Mouse (Mus musculus) heart, embryonic 13.5 days (tissue): Measurements from ENCODE around the gene Rasgef1b. TPM values are rescaled to one million over a fixed set of nuclear protein-coding genes. Genes with fewer than 3 reads are reported as not detected.

Experiments
- ATAC-seq: fragments of 200-750 bp; cut with Nextera tagmentation; 2 replicates; pipeline ENCODE4 v1.8.0; 2017; ENCODE audit warnings: moderate TSS enrichment; ENCODE audit not compliant: insufficient number of reproducible peaks, low FRiP score, low TSS enrichment; ENCODE audit errors: extremely low read depth
- H3K27ac ChIP-seq: fragments of 300-500 bp; sonication (generic); replicated peaks from 2 replicates; pipeline ENCODE4 v1.5.1; 2015; ENCODE audit warnings: moderate library complexity, mild to moderate bottlenecking, inconsistent platforms
- H3K27me3 ChIP-seq: fragments of 300-500 bp; sonication (generic); replicated peaks from 2 replicates; pipeline ENCODE4 v1.6.1; 2015; ENCODE audit warnings: mild to moderate bottlenecking, inconsistent platforms
- H3K36me3 ChIP-seq: fragments of 300-500 bp; sonication (generic); 2 replicates; pipeline ENCODE4 v1.6.1; 2015; ENCODE audit warnings: mild to moderate bottlenecking, inconsistent platforms
- H3K4me1 ChIP-seq: fragments of 300-500 bp; sonication (generic); 2 replicates; pipeline ENCODE4 v1.6.1; 2015; ENCODE audit warnings: inconsistent platforms
- H3K4me2 ChIP-seq: fragments of 300-500 bp; sonication (generic); 2 replicates; pipeline ENCODE4 v1.6.1; 2015; ENCODE audit warnings: inconsistent platforms, mild to moderate bottlenecking, moderate library complexity
- H3K4me3 ChIP-seq: fragments of 300-500 bp; sonication (generic); 2 replicates; pipeline ENCODE4 v1.5.1; 2015; ENCODE audit warnings: moderate library complexity, mild to moderate bottlenecking, inconsistent platforms
- H3K9ac ChIP-seq: fragments of 300-500 bp; sonication (generic); 2 replicates; pipeline ENCODE4 v1.6.1; 2015; ENCODE audit warnings: inconsistent platforms, mild to moderate bottlenecking, moderate library complexity
- H3K9me3 ChIP-seq: fragments of 300-500 bp; sonication (generic); 2 replicates; pipeline ENCODE4 v1.6.1; 2016; ENCODE audit warnings: inconsistent platforms
- WGBS: fragments of 180-500 bp; shearing (Covaris S2); methylation state at CpG from one replicate; pipeline ENCODE4 v1.1.7; 2015; ENCODE audit warnings: mixed read lengths; 5-methylcytosine and 5-hydroxymethylcytosine counted together
- polyA plus RNA-seq: library from polyadenylated mRNA; unstranded; fragments of >200 nt; fragmentation: Nextera tagmentation; extraction: Ambion mirVana; gene quantifications from 2 replicates; pipeline ENCODE4 v1.2.1, GENCODE M21; 2015

Rasgef1b gene
- polyA plus RNA-seq, 1 experiment from 2014 or later: 36.7 TPM

DNA sequence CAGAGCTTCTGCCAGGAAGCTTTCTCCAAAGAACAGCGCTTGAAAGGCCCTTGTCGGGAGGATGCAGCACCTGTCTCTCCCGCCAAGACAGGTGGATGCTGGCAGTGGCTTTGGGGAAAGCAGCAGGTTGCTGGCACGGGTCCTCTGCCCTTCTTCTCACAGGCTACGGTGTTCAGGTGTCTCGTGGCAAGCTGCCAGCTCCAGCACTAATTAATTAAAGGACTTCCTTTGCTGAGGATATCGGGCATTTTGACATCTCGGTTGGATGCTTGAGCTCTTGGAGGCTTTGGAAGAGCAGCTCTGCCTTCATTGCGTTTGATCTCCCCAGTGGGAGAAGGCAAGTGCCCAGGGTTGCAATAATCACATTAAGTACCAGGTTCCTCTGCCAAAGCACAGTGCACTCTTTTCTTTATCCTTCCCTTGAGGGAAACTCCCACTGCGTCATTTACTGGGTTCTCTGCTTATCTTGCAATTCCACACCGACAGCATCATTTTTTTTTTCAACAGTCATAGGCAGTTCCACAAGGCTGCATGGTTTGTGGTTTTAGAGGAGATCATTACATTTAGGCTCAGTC, 187.5 kb downstream of the Rasgef1b start:
- no peaks in the 10 kb centered on the region for H3K27me3 ChIP-seq
- 45% methylated on average over 11 of the region's 11 CpGs for WGBS
- no peak overlapping the region for H3K27ac ChIP-seq
- no peak overlapping the region for H3K9ac ChIP-seq
- no peaks in the 10 kb centered on the region for H3K36me3 ChIP-seq
- no peak overlapping the region for H3K4me3 ChIP-seq
- no peaks in the 10 kb centered on the region for H3K9me3 ChIP-seq
- H3K4me1 ChIP-seq: 0 out of 2 replicates have a peak, but pooled peaks cover 8% of the 10 kb centered on the region
- no peak for ATAC-seq
- no peak overlapping the region for H3K4me2 ChIP-seq

- Histone ChIP-seq H3K36me3 (no peaks in the 10 kb centered on the region), H3K4me2 (no peak overlapping the region), H3K4me3 (no peak overlapping the region), H3K27ac (no peak overlapping the region), H3K27me3 (no peaks in the 10 kb centered on the region), H3K9ac (no peak overlapping the region), H3K9me3 (no peaks in the 10 kb centered on the region), H3K4me1 (0 out of 2 replicates have a peak, but pooled peaks cover 4% of the 10 kb centered on the region)
- ATAC-seq: no peak
- 76% methylated on average over 7 of the region's 7 CpGs for WGBS
These were observed 195.4 kb downstream of the Rasgef1b start for GRCm38 (mm10) chr5:99533416-99533815.

- H3K36me3 ChIP-seq: no peaks in the 10 kb centered on the region
- 53% methylated on average over 7 of the region's 7 CpGs for WGBS
These were observed 202.1 kb downstream of the Rasgef1b start for GRCm38 (mm10) chr5:99526797-99527201.

DNA sequence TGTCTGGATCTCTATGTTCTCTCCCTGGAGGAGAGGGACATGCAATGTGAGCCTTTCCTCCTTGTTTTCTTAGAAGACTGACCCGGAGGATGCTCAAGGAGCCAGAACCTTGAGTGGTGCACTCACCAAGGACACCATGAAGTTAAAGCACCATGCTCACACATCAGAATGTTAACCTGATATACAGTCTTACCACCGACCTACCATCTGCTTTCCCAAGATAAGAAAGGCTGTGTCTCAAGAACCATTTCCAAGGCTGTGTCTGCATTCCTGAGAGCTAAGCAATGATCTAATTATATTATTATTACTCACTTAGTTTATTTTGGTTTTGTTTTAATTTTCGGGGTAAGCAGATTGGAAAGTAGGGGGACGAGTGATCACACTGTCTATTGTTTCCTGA, 203.2 kb downstream of the Rasgef1b start:
- Histone ChIP-seq H3K4me3 (no peak overlapping the region), H3K27ac (no peak overlapping the region), H3K9me3 (no peaks in the 10 kb centered on the region), H3K27me3 (no peaks in the 10 kb centered on the region), H3K4me2 (no peak overlapping the region), H3K4me1 (peaks cover 40% of the 10 kb centered on the region), H3K36me3 (no peaks in the 10 kb centered on the region), H3K9ac (no peak overlapping the region)
- 50% methylated on average over 4 of the region's 4 CpGs for WGBS
- ATAC-seq: no peak

More at GRCm38 (mm10) chr5:99526797-99527201, 202.1 kb downstream of the Rasgef1b start:
- H3K27ac ChIP-seq: no peak overlapping the region
- H3K27me3 ChIP-seq: no peaks in the 10 kb centered on the region
- no peak overlapping the region for H3K9ac ChIP-seq
- H3K4me2 ChIP-seq: no peak overlapping the region
- H3K4me3 ChIP-seq: no peak overlapping the region
- no peak for ATAC-seq
- peaks cover 28% of the 10 kb centered on the region for H3K4me1 ChIP-seq
- no peaks in the 10 kb centered on the region for H3K9me3 ChIP-seq

DNA sequence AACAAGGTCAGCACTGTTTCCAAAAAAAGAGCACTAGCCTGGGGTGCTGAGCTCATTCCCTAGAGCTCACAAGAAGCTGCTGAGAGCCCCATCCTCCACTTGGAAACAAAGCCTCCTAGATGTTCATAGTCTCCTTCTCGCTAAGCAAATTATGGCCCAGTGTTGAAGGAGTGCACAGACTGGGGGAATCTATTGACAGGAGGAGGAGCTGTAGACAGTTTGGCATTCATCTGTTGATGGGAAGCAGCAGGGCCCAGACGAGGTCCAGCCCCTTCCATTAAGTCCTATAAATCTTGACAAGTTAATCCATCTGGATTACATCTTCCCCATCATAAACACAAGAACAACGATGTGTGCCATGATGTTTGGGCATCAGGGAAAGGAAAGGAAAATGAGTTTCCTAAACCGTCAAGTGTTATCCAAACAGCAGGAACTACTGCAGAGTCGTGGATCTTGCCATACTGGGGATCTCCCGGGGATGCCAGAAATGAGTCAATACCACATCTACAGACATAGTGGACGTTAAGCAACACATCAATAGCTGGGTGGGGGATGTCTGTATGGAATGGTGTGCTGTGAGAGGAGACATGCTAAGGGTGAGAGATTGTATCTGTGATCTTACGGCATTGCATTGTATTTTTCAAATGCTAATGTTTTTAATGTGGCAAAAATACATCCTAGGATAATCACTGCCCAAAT, 206.1 kb downstream of the Rasgef1b start:
- no peak overlapping the region for H3K4me3 ChIP-seq
- H3K4me2 ChIP-seq: 0 out of 2 replicates have a peak overlapping the region, but pooled peaks have one; percentile 12
- 22% methylated on average over 8 of the region's 8 CpGs for WGBS
- ATAC-seq: no peak
- H3K4me1 ChIP-seq: peaks cover 59% of the 10 kb centered on the region
- H3K27ac ChIP-seq: peak overlapping the region; percentile 68
- no peaks in the 10 kb centered on the region for H3K36me3 ChIP-seq
- H3K9ac ChIP-seq: no peak overlapping the region
- H3K9me3 ChIP-seq: no peaks in the 10 kb centered on the region
- H3K27me3 ChIP-seq: no peaks in the 10 kb centered on the region

DNA sequence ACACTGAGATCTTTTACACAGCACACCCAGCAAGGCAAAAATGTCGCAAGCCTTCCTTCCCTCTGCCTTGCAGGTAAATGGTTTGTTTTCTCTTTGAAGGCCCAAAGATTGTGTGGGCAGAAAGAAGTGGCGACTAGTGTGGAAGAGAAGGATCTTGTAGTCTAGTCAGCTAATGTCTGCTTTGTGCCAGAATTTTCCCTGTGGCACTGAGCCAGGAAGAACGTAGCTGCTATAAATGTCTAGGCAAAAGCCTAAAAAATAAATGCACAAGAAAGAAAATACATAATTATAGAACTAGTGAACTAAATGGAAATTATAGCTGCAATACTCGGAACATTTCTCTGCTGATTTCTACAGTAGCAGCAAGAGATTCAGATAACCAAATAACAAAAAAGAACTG, 207.5 kb downstream of the Rasgef1b start:
- Histone ChIP-seq H3K27ac (peak overlapping the region; percentile 68), H3K4me1 (peaks cover 52% of the 10 kb centered on the region)
- no peak for ATAC-seq

DNA sequence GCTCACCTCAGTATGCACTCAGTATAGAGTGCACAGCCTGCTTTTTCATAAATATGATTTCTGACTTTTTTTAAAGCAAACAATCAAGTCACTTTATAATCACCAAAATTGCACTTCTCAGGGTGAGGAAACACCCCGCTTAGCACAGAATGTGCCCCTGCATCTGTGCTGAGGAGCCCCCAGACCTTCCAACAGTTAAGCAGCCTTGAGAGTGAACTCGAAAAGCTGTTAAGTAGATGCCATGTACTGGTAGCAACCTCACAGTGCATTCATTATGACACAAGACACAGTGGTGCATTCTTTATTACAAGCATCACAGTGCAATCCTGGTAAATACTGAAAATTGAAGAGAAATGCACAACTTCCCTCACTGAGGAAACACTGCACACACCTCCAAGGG, 209.3 kb downstream of the Rasgef1b start:
- Histone ChIP-seq H3K36me3 (no peaks in the 10 kb centered on the region), H3K4me2 (no peak overlapping the region), H3K4me1 (peaks cover 59% of the 10 kb centered on the region), H3K9ac (no peak overlapping the region), H3K4me3 (no peak overlapping the region), H3K27ac (no peak overlapping the region), H3K9me3 (no peaks in the 10 kb centered on the region), H3K27me3 (no peaks in the 10 kb centered on the region)
- ATAC-seq: no peak
- 83% methylated on average over 2 of the region's 2 CpGs for WGBS

More for the DNA sequence above, 207.5 kb downstream of the Rasgef1b start:
- Histone ChIP-seq H3K36me3 (no peaks in the 10 kb centered on the region), H3K9me3 (no peaks in the 10 kb centered on the region), H3K4me3 (no peak overlapping the region), H3K4me2 (no peak overlapping the region), H3K9ac (no peak overlapping the region; the same call in 1 of the 2 replicates), H3K27me3 (no peaks in the 10 kb centered on the region)
- 39% methylated on average over 4 of the region's 4 CpGs for WGBS

- Histone ChIP-seq H3K9me3 (no peaks in the 10 kb centered on the region), H3K27ac (no peak overlapping the region), H3K9ac (no peak overlapping the region; the same call in 1 of the 2 replicates), H3K4me2 (no peak overlapping the region), H3K4me1 (peaks cover 59% of the 10 kb centered on the region), H3K4me3 (no peak overlapping the region), H3K36me3 (no peaks in the 10 kb centered on the region), H3K27me3 (no peaks in the 10 kb centered on the region)
- ATAC-seq: no peak
- whole genome bisulfite sequencing: 28% methylated on average over 4 of the region's 4 CpGs
These were observed 209.8 kb downstream of the Rasgef1b start for GRCm38 (mm10) chr5:99519023-99519422.

- no peak overlapping the region for H3K9ac ChIP-seq
- H3K4me1 ChIP-seq: peaks cover 36% of the 10 kb centered on the region
- WGBS: 56% methylated on average over 5 of the region's 5 CpGs
- H3K4me3 ChIP-seq: no peak overlapping the region
- H3K4me2 ChIP-seq: no peak overlapping the region
- no peaks in the 10 kb centered on the region for H3K36me3 ChIP-seq
- ATAC-seq: no peak
- H3K27ac ChIP-seq: peak overlapping the region; percentile 29; the same call in 1 of the 2 replicates
- H3K27me3 ChIP-seq: no peaks in the 10 kb centered on the region
- H3K9me3 ChIP-seq: no peaks in the 10 kb centered on the region
These were observed 212.7 kb downstream of the Rasgef1b start for GRCm38 (mm10) chr5:99516207-99516606.

GRCm38 (mm10) chr5:99515764-99516163, 213.1 kb downstream of the Rasgef1b start:
- WGBS: 27% methylated on average over 4 of the region's 4 CpGs

GRCm38 (mm10) chr5:99513209-99513880, 215.5 kb downstream of the Rasgef1b start:
- no peak for ATAC-seq
- no peaks in the 10 kb centered on the region for H3K9me3 ChIP-seq
- WGBS: 78% methylated on average over 9 of the region's 9 CpGs
- peaks cover 10% of the 10 kb centered on the region; the same call in 1 of the 2 replicates for H3K4me1 ChIP-seq
- no peaks in the 10 kb centered on the region for H3K27me3 ChIP-seq
- no peak overlapping the region for H3K4me3 ChIP-seq
- no peak overlapping the region for H3K9ac ChIP-seq
- H3K27ac ChIP-seq: no peak overlapping the region
- H3K36me3 ChIP-seq: no peaks in the 10 kb centered on the region
- H3K4me2 ChIP-seq: no peak overlapping the region

More at GRCm38 (mm10) chr5:99515764-99516163, 213.1 kb downstream of the Rasgef1b start:
- H3K4me1 ChIP-seq: peaks cover 31% of the 10 kb centered on the region
- no peak overlapping the region for H3K4me2 ChIP-seq
- no peak for ATAC-seq
- no peaks in the 10 kb centered on the region for H3K27me3 ChIP-seq
- H3K27ac ChIP-seq: no peak overlapping the region
- H3K36me3 ChIP-seq: no peaks in the 10 kb centered on the region
- no peak overlapping the region for H3K4me3 ChIP-seq
- no peaks in the 10 kb centered on the region for H3K9me3 ChIP-seq
- no peak overlapping the region for H3K9ac ChIP-seq
